Mouse (Mus musculus) hindbrain, embryonic 15.5 days (tissue): ENCODE data around the gene Lrrc8e. TPM values are rescaled to one million over a fixed set of nuclear protein-coding genes. Genes with fewer than 3 reads are reported as not detected.
A peak's percentile ranks its signal among the peaks of the same experiment; 100 is the strongest.

ENCODE experiments used
- ATAC-seq: fragments of 200-750 bp; cut with Nextera tagmentation; 2 replicates; pipeline ENCODE4 v1.8.0; 2017; ENCODE audit warnings: low read depth, moderate number of reproducible peaks, moderate TSS enrichment; ENCODE audit not compliant: low FRiP score
- H3K27ac ChIP-seq: fragments of 300-500 bp; sonication (generic); replicated peaks from 2 replicates; pipeline ENCODE4 v1.5.1; 2015; ENCODE audit warnings: mild to moderate bottlenecking, inconsistent platforms
- H3K27me3 ChIP-seq: fragments of 300-500 bp; sonication (generic); 2 replicates; pipeline ENCODE4 v1.6.1; 2015; ENCODE audit warnings: control low read depth, inconsistent platforms
- H3K36me3 ChIP-seq: fragments of 300-500 bp; sonication (generic); 2 replicates; pipeline ENCODE4 v1.6.1; 2015; ENCODE audit warnings: control low read depth, inconsistent platforms
- H3K4me1 ChIP-seq: fragments of 300-500 bp; sonication (generic); replicated peaks from 2 replicates; pipeline ENCODE4 v1.6.1; 2015; ENCODE audit warnings: control low read depth, inconsistent platforms
- H3K4me2 ChIP-seq: fragments of 300-500 bp; sonication (generic); 2 replicates; pipeline ENCODE4 v1.6.1; 2015; ENCODE audit warnings: moderate library complexity, mild to moderate bottlenecking, inconsistent platforms
- H3K4me3 ChIP-seq: fragments of 300-500 bp; sonication (generic); 2 replicates; pipeline ENCODE4 v1.5.1; 2015; ENCODE audit warnings: mild to moderate bottlenecking, inconsistent platforms
- H3K9ac ChIP-seq: fragments of 300-500 bp; sonication (generic); 2 replicates; pipeline ENCODE4 v1.6.1; 2015; ENCODE audit warnings: inconsistent platforms
- H3K9me3 ChIP-seq: fragments of 300-500 bp; sonication (generic); 2 replicates; pipeline ENCODE4 v1.6.1; 2016; ENCODE audit warnings: control low read depth, inconsistent platforms
- whole genome bisulfite sequencing: fragments of 180-500 bp; shearing (Covaris S2); methylation state at CpG from one replicate; pipeline ENCODE4 v1.1.7; 2015; 5-methylcytosine and 5-hydroxymethylcytosine counted together
- polyA plus RNA-seq: library from polyadenylated mRNA; unstranded; fragments of >200 nt; fragmentation: Nextera tagmentation; extraction: Ambion mirVana; gene quantifications from 2 replicates; pipeline ENCODE4 v1.2.1, GENCODE M21; 2015

The Lrrc8e gene
- polyA plus RNA-seq = 0.07 and 0.08 TPM in 2 replicates

DNA sequence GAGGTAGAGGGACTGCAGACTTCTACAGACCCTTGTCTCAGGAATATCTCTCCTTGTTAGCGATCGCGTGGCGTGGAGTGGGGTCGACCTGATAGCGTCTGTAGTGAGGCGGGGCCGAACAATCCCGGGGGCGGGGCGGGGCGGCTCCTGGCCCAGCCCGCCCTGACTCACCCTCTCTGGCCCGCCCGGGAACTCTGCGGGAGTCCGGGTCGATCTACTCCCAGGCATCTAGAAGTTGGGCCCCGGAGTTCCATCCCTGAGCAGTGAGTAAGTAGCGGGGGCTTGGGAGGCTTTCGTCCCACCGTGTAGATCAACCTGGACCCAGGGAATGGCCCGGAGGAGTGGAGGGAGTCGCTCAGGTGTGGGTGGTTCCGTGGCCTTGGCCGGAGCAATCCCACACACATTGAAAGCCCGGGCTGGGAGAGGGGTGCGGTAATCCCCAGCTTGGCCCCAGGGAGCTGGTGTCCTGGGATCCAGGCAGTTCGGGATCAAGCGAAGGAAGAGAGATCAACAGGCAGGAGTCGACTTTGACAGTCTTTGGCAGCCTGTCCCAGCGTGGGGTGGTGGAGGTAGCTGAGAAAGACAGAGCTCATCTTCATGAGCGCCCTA is at the start of gene Lrrc8e:
TSS of gene Lrrc8e (plus strand) at position 89 of the 609 bp plus-strand sequence.
- peak; percentile 51 for ATAC-seq
- WGBS = 6% methylated on average over 33 of the region's 33 CpGs
- H3K9me3 ChIP-seq = no peaks in the 10 kb centered on the region
- peaks cover 6% of the 10 kb centered on the region for H3K4me1 ChIP-seq
- no peak within 1 kb of the TSS for H3K4me3 ChIP-seq
- no peaks in the 10 kb centered on the region for H3K36me3 ChIP-seq
- peaks cover 21% of the 10 kb centered on the region; the same call in 1 of the 2 replicates for H3K27me3 ChIP-seq
- peak within 1 kb of the TSS; percentile 46 for H3K4me2 ChIP-seq
- H3K9ac ChIP-seq = no peak within 1 kb of the TSS
- H3K27ac ChIP-seq = no peak within 1 kb of the TSS

DNA sequence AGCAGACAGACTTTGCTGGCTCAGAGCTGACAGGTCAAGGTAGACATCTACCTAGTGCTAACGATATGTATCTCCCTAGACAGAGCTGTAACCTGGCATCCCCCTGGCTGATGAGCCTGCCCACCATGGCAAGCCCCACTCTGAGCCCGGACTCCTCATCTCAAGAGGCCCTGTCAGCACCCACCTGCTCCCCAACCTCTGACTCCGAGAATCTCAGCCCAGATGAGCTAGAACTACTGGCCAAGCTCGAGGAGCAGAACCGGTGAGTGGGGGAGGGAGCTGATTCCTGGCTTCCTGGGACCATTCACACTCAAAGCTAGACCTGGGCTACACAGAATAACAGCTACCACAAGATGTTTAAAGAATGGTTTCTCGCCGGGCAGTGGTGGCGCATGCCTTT is 43.2 kb upstream of the Lrrc8e start:
- H3K9me3 ChIP-seq = no peaks in the 10 kb centered on the region
- H3K27ac ChIP-seq = no peak overlapping the region
- H3K27me3 ChIP-seq = no peaks in the 10 kb centered on the region
- 89% methylated on average over 8 of the region's 8 CpGs for WGBS
- ATAC-seq = no peak
- H3K4me3 ChIP-seq = no peak overlapping the region
- no peaks in the 10 kb centered on the region for H3K4me1 ChIP-seq
- no peak overlapping the region for H3K4me2 ChIP-seq
- peaks cover 56% of the 10 kb centered on the region for H3K36me3 ChIP-seq
- H3K9ac ChIP-seq = no peak overlapping the region

GRCm38 (mm10) chr8:4186151-4186550 is 40.5 kb upstream of the Lrrc8e start:
- Histone ChIP-seq H3K4me2 (no peak overlapping the region), H3K9ac (no peak overlapping the region), H3K4me3 (no peak overlapping the region), H3K27ac (no peak overlapping the region), H3K36me3 (peaks cover 63% of the 10 kb centered on the region), H3K9me3 (no peaks in the 10 kb centered on the region), H3K27me3 (no peaks in the 10 kb centered on the region), H3K4me1 (no peaks in the 10 kb centered on the region)
- ATAC-seq = no peak
- WGBS = 94% methylated on average over 2 of the region's 2 CpGs

GRCm38 (mm10) chr8:4188605-4189004 is 38.0 kb upstream of the Lrrc8e start:
- no peak for ATAC-seq
- no peak overlapping the region for H3K4me3 ChIP-seq
- H3K36me3 ChIP-seq = peaks cover 62% of the 10 kb centered on the region
- H3K9me3 ChIP-seq = no peaks in the 10 kb centered on the region
- H3K4me2 ChIP-seq = no peak overlapping the region
- H3K27ac ChIP-seq = no peak overlapping the region
- H3K27me3 ChIP-seq = no peaks in the 10 kb centered on the region
- no peak overlapping the region for H3K9ac ChIP-seq
- peaks cover 11% of the 10 kb centered on the region for H3K4me1 ChIP-seq

GRCm38 (mm10) chr8:4189031-4189722 is 37.5 kb upstream of the Lrrc8e start:
- ATAC-seq = no peak
- peaks cover 12% of the 10 kb centered on the region for H3K4me1 ChIP-seq
- H3K4me2 ChIP-seq = no peak overlapping the region
- H3K9me3 ChIP-seq = no peaks in the 10 kb centered on the region
- peaks cover 59% of the 10 kb centered on the region for H3K36me3 ChIP-seq
- no peak overlapping the region for H3K9ac ChIP-seq
- WGBS = 46% methylated on average over 3 of the region's 3 CpGs
- H3K27me3 ChIP-seq = no peaks in the 10 kb centered on the region
- H3K27ac ChIP-seq = no peak overlapping the region
- H3K4me3 ChIP-seq = no peak overlapping the region

- peaks cover 12% of the 10 kb centered on the region for H3K4me1 ChIP-seq
- no peak overlapping the region for H3K4me2 ChIP-seq
- WGBS = 31% methylated on average over 5 of the region's 5 CpGs
- peak; percentile 47 for ATAC-seq
- no peaks in the 10 kb centered on the region for H3K9me3 ChIP-seq
- H3K9ac ChIP-seq = no peak overlapping the region
- peaks cover 45% of the 10 kb centered on the region for H3K36me3 ChIP-seq
- no peak overlapping the region for H3K4me3 ChIP-seq
- H3K27ac ChIP-seq = peak overlapping the region; percentile 76
- no peaks in the 10 kb centered on the region for H3K27me3 ChIP-seq
Measured at GRCm38 (mm10) chr8:4192305-4192704, 34.3 kb upstream of the Lrrc8e start.

DNA sequence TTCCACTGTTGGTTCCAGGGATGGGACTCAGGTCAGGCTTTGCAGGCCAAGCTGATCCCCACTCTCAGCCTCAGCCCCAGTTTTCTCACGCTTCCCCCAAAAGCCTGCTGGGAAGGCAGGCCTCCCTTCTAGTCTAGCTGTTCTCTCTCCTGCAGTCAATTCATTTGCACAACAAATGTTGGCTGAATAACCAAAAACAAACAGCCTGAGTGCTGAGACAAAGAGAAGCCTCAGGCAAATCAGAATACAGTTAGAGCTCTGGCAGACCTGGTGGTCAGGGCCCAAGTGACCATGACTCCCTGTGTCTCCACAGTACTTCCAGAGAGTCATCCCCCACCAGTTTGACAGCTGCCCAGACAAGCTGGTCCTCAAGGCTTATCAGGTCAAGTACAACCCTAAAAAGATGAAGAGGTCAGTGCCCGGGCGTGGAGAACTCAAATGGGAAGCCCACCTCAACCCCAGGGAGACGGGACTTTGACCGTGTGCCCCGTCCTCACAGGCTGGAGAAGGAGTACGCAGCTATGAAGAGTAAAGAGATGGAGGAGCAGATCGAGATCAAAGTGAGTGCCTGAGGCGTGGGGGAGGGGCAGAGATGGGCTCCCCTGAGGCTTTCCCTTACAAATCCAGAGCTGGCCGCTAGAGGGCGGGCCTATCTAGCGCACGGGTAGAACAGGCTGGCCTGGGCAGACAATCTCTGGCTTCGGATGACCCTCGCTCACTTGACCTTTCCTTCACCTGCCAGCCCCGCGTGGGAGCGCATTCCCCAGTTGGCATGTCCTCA is 33.6 kb upstream of the Lrrc8e start:
- peak; percentile 79 for ATAC-seq
- Histone ChIP-seq H3K9me3 (no peaks in the 10 kb centered on the region), H3K4me2 (no peak overlapping the region; the same call in 1 of the 2 replicates), H3K9ac (no peak overlapping the region), H3K27ac (peak overlapping the region; percentile 76), H3K36me3 (peaks cover 45% of the 10 kb centered on the region), H3K27me3 (no peaks in the 10 kb centered on the region), H3K4me3 (no peak overlapping the region), H3K4me1 (peaks cover 12% of the 10 kb centered on the region)
- 4% methylated on average over 18 of the region's 18 CpGs for WGBS

- H3K27ac ChIP-seq = peak overlapping the region; percentile 76
- WGBS = 52% methylated on average over 7 of the region's 7 CpGs
Measured at GRCm38 (mm10) chr8:4193588-4193894, 33.1 kb upstream of the Lrrc8e start.

DNA sequence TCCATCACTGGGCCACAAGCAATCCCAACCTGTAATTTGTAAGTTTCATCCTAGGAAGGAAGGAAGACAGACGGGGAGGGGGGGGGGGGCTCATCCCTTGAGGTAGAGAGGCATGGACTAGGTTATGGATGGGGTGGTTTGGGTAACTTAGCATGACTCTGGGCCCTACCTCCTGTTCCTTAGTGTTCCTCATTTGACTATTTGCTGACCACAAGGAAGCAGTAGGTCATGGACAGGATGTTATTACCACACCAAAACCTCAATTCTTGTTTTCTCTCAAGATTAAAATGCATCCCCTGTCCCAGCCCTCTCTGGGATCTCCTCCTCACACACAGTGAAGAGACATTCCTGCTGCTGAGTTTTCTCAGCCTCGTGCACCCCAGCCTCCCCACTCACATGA is 25.3 kb upstream of the Lrrc8e start:
- no peak overlapping the region for H3K4me2 ChIP-seq
- no peaks in the 10 kb centered on the region for H3K9me3 ChIP-seq
- peaks cover 5% of the 10 kb centered on the region for H3K4me1 ChIP-seq
- no peak for ATAC-seq
- no peak overlapping the region for H3K9ac ChIP-seq
- peaks cover 70% of the 10 kb centered on the region for H3K36me3 ChIP-seq
- no peak overlapping the region for H3K27ac ChIP-seq
- H3K27me3 ChIP-seq = peaks cover 3% of the 10 kb centered on the region
- no peak overlapping the region for H3K4me3 ChIP-seq
- 71% methylated on average over 1 of the region's 2 CpGs for WGBS

More at GRCm38 (mm10) chr8:4193588-4193894, 33.1 kb upstream of the Lrrc8e start:
- peaks cover 12% of the 10 kb centered on the region for H3K4me1 ChIP-seq
- H3K27me3 ChIP-seq = no peaks in the 10 kb centered on the region
- no peak overlapping the region; the same call in 1 of the 2 replicates for H3K4me2 ChIP-seq
- no peak overlapping the region for H3K4me3 ChIP-seq
- H3K36me3 ChIP-seq = peaks cover 41% of the 10 kb centered on the region
- no peak overlapping the region for H3K9ac ChIP-seq
- H3K9me3 ChIP-seq = no peaks in the 10 kb centered on the region
- no peak; the same call in 1 of the 2 replicates for ATAC-seq

DNA sequence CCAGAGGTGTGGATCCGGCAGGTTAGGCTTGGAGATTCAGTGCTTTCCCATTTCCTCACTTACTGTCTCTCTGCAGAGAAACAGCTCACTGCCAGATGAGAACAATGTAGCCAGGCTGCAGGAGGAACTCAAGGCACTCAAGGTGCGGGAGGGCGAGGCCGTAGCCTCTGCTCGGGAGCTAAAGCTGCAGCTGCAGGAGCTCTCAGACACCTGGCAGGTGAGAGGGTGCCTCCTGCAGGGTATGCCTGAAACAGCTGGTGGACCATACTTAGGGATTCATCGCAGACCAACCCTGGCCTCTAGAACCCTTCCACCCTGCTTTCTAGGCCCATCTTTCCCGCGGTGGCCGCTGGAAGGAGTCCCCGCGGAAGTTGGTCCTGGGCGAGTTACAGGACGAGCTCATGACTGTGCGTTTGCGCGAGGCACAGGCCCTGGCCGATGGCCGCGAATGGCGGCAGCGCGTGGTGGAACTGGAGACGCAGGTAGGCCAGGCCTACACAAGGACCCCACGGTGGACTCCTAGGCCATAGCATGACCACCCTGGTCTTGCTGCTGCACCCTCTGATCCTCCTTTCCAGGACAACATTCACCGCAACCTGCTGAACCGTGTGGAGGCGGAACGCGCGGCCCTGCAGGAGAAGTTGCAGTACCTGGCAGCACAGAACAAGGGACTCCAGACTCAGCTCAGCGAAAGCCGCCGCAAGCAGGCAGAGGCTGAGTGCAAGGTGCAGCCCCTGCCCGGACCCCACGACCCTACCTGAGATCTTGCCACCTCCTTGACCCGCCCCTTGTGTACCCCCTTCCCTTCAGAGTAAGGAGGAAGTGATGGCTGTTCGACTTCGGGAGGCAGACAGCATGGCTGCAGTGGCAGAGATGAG is 21.1 kb upstream of the Lrrc8e start:
- no peak overlapping the region for H3K4me2 ChIP-seq
- H3K4me3 ChIP-seq = no peak overlapping the region
- H3K36me3 ChIP-seq = peaks cover 53% of the 10 kb centered on the region
- ATAC-seq = 0 out of 2 replicates have a peak, but pooled peaks have one; percentile 0
- peaks cover 23% of the 10 kb centered on the region for H3K4me1 ChIP-seq
- no peaks in the 10 kb centered on the region for H3K9me3 ChIP-seq
- H3K9ac ChIP-seq = no peak overlapping the region
- H3K27me3 ChIP-seq = peaks cover 3% of the 10 kb centered on the region
- WGBS = 26% methylated on average over 38 of the region's 38 CpGs
- no peak overlapping the region for H3K27ac ChIP-seq

- H3K4me1 ChIP-seq = peaks cover 28% of the 10 kb centered on the region
- H3K27me3 ChIP-seq = peaks cover 3% of the 10 kb centered on the region
- 16% methylated on average over 43 of the region's 44 CpGs for WGBS
- 0 out of 2 replicates have a peak overlapping the region, but pooled peaks have one; percentile 5 for H3K4me2 ChIP-seq
- 0 out of 2 replicates have a peak, but pooled peaks have one; percentile 1 for ATAC-seq
- H3K4me3 ChIP-seq = no peak overlapping the region
- peaks cover 53% of the 10 kb centered on the region for H3K36me3 ChIP-seq
- H3K27ac ChIP-seq = no peak overlapping the region
- no peaks in the 10 kb centered on the region for H3K9me3 ChIP-seq
- H3K9ac ChIP-seq = no peak overlapping the region
Measured at GRCm38 (mm10) chr8:4206182-4207015, 20.2 kb upstream of the Lrrc8e start.
